Mouse (Mus musculus) erythroblast, embryonic 14.5 days (primary cell): ENCODE measurements around the gene Cdk15.

Experiments
- GATA1 ChIP-seq: IDR thresholded peaks from 2 replicates; pipeline ENCODE4 v1.6.1; 2012; ENCODE audit warnings: low read length, inconsistent platforms, mixed read lengths
- TAL1 ChIP-seq: IDR thresholded peaks from 3 replicates; pipeline ENCODE4 v1.6.1; 2012; ENCODE audit warnings: low read length, inconsistent platforms, mixed read lengths

DNA sequence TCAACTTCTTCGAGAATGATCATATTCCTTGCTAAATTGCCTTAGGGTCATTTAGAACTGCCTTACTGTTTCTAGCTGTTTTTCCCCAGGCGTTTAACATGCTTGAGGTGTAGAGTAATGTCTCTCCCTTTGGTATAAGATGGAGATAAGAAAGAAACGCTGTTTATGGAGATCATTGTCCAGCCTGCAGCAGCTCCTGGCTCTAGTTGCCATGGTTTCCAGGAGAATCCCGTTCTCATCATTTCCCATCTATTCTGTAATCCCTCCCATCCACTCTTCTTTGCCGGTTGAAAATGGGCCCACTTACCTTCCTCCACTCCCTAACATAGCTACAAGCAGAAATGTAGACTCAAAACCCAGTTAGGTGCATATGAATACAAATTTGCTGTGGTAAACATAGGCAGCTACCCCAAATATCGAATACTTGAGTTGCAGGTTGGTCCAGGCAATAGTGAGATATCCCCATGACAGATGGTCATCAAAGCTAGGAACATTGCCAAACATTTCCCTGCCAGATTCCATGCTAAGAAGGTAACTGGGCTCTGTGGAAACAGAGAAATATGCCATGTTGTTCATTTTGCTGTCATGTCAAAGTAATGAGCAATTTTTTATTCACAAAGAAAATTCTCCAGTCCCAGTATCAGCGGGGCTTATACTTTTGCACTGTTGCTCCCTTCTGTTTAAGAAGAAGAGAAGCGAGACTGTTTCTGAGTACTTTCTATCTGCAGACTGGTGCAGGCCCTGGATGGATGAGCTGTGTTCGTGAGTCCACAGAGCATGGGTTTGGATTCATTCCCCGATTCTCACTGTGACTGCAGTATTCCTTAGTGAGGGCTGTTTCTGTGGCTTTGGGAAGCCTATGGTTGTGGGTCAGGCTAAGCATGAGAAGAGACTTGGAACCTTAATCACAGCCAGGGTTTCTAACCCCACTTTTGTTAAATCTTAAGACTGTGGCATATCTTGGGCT lies 55.8 kb downstream of the Cdk15 start:
- TF ChIP-seq TAL1 (no peak), GATA1 (no peak)
